Mouse (Mus musculus): ENCODE measurements around the gene Radil. TPM values are rescaled to one million over a fixed set of nuclear protein-coding genes. Genes with fewer than 3 reads are reported as not detected.

Radil gene
- polyA plus RNA-seq, 1 experiment from 2014 or later, result 0.42 TPM

DNA sequence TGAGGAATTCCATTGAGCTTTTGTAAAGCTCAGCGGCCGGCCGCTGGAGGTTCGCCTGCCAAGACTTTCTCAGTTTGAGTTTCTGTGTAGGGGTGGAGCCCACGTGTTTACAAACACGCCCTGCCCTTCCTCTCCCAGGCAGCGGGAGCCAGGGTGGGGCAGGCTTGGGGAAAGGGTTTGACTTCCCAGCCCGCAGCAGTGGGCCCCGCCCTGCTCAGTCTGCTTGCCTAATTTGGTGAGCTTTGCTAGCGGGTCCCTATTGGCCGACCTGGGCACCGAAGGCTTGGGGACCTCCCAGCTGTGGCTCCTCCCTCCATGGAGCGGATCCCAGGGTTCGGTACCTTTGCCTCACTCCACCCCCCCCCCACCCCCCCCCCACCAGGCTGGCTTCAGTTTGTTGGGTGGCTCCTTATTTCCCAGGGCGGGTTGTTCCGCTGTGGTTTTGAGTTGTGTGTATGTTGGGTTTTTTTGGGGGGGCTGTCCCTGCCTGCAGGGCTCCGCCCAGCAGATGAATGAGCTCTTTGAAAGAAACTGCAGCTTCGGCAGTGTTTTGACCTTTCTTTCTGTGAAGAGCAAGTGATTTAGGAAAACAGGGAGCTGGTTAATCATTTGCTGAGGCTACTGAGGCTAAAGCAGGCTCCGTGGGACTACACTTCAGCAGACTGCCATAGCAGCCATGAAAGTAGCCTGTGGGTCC lies 110.3 kb downstream of the Radil start:
- CTCF ChIA-PET, result interaction anchor here (0.8 to 2.5 kb wide), 8 partner anchors 9 to 77 kb away, joined by 3 to 8 read pairs (median 4); partner anchors contain the start of gene Foxk1
- no peak for TF ChIP-seq CTCF (IDR thresholded peaks at IDR 0.05)
- ATAC-seq, result peak; percentile 92
- peak; percentile 96 for DNase-seq (ENCODE audit: low read depth, low spot score)
- H3K27me3 ChIP-seq, result no peaks in the 10 kb centered on the region
- POLR2A ChIA-PET, result interaction anchor here (0.8 to 2.5 kb wide), 6 partner anchors 16 to 110 kb away, joined by 3 to 14 read pairs (median 3); partner anchors contain the start of genes Foxk1 and Radil
- in situ Hi-C loops (cut with MboI; ENCODE audit: low pct_unique_long_range_greater_than_20kb), result loop anchor here (5.0 kb wide), 2 partner anchors 33 to 73 kb away; no protein-coding TSS in a partner anchor

DNA sequence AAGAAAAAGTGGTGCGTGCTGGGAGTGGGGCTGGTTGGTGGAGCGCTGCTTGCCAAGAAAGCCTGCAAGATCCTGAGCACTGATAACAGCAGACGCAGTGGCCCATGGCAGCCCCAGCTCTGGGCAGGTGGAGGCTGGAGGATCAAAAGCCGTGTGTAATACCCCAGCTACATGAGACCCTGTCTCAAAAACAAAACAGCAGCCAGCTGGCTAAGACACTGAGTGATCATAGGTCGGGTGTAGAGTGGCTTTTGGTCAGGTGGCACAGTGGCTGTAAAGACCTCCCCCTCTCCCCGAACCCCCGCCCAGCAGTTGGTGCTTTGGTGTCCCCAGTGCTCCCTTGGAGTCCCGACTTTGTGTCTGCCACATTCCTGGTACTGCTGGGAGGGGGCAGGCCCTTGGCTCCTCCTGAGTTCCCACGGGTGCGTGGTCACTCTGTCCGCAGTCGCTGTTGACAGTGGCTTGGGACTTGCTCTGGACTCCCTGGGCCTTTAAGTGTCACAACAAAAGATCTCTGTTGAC lies 110.9 kb downstream of the Radil start:
- no peaks in the 10 kb centered on the region for H3K27me3 ChIP-seq
- peak; percentile 18 for ATAC-seq
- TF ChIP-seq CTCF (IDR thresholded peaks at IDR 0.05), result no peak
- ChIA-PET POLR2A (interaction anchor here (0.9 to 2.5 kb wide), 3 partner anchors 38 to 73 kb away, joined by 4 to 14 read pairs (median 5); partner anchors contain the start of gene Foxk1), CTCF (interaction anchor here (0.8 to 2.5 kb wide), 7 partner anchors 9 to 76 kb away, joined by 3 to 8 read pairs (median 4); partner anchors contain the start of gene Foxk1)
- in situ Hi-C loops (cut with MboI; ENCODE audit: low pct_unique_long_range_greater_than_20kb), result loop anchor here (5.0 kb wide), 2 partner anchors 33 to 73 kb away; no protein-coding TSS in a partner anchor
- DNase-seq (ENCODE audit: low read depth, low spot score), result no peak

DNA sequence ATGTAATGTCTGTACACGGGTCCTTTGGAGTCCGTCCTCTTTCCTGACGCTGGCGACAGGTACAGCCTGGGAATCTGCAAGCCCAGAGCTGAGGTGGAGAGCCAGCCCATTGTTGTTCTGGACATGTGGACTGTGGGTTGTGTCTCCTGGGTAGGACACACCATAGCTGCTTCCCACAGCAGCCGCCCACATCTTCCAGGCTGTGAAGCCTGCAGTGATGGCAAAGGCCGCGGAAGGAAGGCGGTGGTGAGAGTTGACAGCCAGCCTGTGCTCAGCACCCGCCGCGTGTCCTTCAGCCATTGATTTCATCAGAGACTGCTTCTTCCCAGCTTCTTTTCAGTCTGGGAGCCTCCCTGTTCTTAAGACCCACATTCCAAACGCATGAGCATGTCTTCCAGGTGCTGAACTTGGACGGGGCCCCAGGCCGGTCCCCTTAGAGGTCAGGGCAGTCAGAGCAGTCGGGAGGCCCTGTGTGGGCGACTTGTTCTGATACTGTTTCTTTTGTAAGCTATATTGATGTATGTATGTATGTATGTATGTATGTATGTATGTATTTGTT lies 112.4 kb downstream of the Radil start:
- in situ Hi-C loops (cut with MboI; ENCODE audit: low pct_unique_long_range_greater_than_20kb), result no loop called here
- TF ChIP-seq CTCF (IDR thresholded peaks at IDR 0.05), result no peak
- H3K27me3 ChIP-seq, result no peaks in the 10 kb centered on the region
- ATAC-seq (no peak), DNase-seq (ENCODE audit: low read depth, low spot score) (no peak)
- ChIA-PET POLR2A (interaction anchor here (1.4 kb wide), 1 partner anchor 37 kb away, joined by 5 read pairs; the partner anchor contains the start of gene Foxk1), CTCF (interaction anchor here (1.0 kb wide), 1 partner anchor 26 kb away, joined by 3 read pairs; no protein-coding TSS in a partner anchor)

DNA sequence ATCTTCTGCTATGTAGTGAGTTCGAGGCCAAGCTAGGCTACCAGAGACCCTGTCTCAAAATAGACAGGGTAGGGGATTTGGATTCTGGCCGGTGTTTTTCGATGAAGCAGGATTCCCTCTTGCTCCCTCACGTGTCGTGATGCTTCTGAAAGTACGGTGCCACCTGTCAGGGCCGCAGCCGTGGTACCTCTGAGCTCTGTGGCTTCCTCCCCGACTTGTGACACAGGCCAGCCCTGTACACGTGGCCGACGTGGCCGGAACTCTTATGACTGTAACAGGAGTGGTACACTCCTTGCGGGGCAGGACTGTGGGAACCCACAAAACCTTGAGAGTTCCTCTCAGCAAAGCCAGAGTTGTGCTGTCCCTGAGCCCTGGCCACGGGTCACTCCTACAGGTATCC lies 115.2 kb downstream of the Radil start:
- POLR2A ChIA-PET, result no interaction called here
- in situ Hi-C loops (cut with MboI; ENCODE audit: low pct_unique_long_range_greater_than_20kb), result no loop called here

More for the DNA sequence above, 115.2 kb downstream of the Radil start:
- no peak for DNase-seq (ENCODE audit: low read depth, low spot score)
- H3K27me3 ChIP-seq, result no peaks in the 10 kb centered on the region
- ATAC-seq, result no peak
- CTCF ChIA-PET, result interaction anchor here (0.9 to 1.2 kb wide), 2 partner anchors 11 to 23 kb away, joined by 3 read pairs; no protein-coding TSS in a partner anchor
- TF ChIP-seq CTCF (IDR thresholded peaks at IDR 0.05), result no peak

Other genes starting within 250 kb of the Radil start
- gene Foxk1, start 149.6 kb downstream of the Radil start, polyA plus RNA-seq (2021), result 29.3 TPM
- gene Ap5z1, start 87.2 kb downstream of the Radil start, polyA plus RNA-seq (2021), result 30.6 TPM
- gene Papolb, start 21.0 kb downstream of the Radil start, polyA plus RNA-seq (2021), result 0.04 TPM
- gene Mmd2, start 57.7 kb upstream of the Radil start, polyA plus RNA-seq (2021), result not detected
- gene Wipi2, start 76.6 kb upstream of the Radil start, polyA plus RNA-seq (2021), result 60.3 TPM
- gene Slc29a4, start 141.4 kb upstream of the Radil start, polyA plus RNA-seq (2021), result 0.05 TPM